Mouse (Mus musculus): ENCODE data around the gene Cer1. TPM values are rescaled to one million over a fixed set of nuclear protein-coding genes. Genes with fewer than 3 reads are reported as not detected.
A peak's percentile ranks its signal among the peaks of the same experiment; 100 is the strongest.

Gene Cer1
- polyA plus RNA-seq, 1 experiment = not detected

DNA sequence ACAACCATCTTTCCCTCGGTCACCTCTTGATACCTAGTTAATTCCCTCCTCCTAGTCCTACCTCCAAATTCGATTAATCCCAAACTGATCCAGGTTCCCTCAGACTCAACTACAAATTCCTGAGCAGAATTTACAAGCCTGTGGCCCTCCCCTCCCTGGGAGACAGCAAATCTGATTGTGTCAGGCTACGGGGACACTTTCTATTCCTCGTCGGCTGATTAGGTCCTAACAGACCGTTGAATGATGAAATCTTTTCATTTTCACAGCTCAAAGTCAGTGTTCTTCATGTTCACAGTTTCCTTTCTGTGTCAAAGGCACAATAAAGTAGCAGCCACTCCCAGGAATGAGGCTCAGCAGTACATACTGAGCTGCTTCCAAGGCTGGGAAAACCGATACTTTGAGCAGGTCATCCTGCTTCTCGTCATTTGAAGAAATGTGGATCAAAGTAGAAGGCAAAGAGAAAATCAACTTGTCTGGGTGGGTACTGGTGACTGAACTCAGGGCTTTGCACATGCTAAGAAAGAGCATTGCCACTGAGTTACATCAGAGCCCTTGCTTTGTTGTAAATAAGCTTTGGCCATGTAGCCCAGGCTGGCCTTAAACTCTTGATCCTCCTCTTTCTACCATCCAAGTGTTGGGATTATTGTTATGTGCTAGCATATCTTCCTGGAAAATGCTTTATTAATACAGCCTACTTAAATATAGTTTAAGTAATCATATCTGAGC, 19.8 kb downstream of the Cer1 start:
- no peak overlapping the region for H3K27ac ChIP-seq (ENCODE audit: insufficient read depth, low read depth, low read length)
- H3K27me3 ChIP-seq (replicated peaks; ENCODE audit: control insufficient read depth, insufficient read depth, low read length) = no peaks in the 10 kb centered on the region; the same call in 1 of the 2 replicates
- no peaks in the 10 kb centered on the region for H3K4me1 ChIP-seq (ENCODE audit: control insufficient read depth, insufficient read depth, low read length)
- 83% methylated on average over 8 of the region's 8 CpGs for WGBS
- H3K36me3 ChIP-seq (ENCODE audit: control insufficient read depth, insufficient read depth, low read length) = no peaks in the 10 kb centered on the region
- no peak overlapping the region for H3K4me3 ChIP-seq (ENCODE audit: insufficient read depth, low read depth, low read length)
- TF ChIP-seq CTCF (conservative IDR thresholded peaks at IDR 0.05; ENCODE audit: insufficient read depth, insufficient read length, low read depth, low read length) (no peak), POLR2A (IDR thresholded peaks at IDR 0.05; ENCODE audit: low read depth, low read length) (no peak)
- no peak for DNase-seq

DNA sequence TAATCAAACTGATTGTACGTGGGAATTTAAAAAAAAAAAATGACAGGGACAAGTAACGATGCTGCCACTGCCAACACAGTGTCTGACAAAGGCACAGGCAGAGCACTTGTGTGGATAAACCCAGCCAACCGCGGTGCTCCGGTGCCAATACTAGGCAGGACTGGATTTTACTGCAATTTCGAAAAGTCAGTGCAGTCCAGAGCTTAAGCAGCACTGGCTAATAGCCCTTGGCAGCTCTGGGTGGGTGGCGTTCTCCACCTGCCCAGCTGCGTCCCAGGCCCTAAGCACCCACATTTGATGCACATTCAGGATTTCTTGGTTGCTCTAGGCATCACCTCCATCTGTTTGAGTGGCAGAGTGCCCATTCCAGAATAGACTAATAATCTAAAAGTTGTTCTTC, 21.6 kb downstream of the Cer1 start:
- Histone ChIP-seq H3K4me1 (ENCODE audit: control insufficient read depth, insufficient read depth, low read length) (peaks cover 3% of the 10 kb centered on the region; the same call in 1 of the 2 replicates), H3K27me3 (replicated peaks; ENCODE audit: control insufficient read depth, insufficient read depth, low read length) (no peaks in the 10 kb centered on the region; the same call in 1 of the 2 replicates), H3K4me3 (ENCODE audit: insufficient read depth, low read depth, low read length) (no peak overlapping the region), H3K27ac (ENCODE audit: insufficient read depth, low read depth, low read length) (no peak overlapping the region), H3K36me3 (ENCODE audit: control insufficient read depth, insufficient read depth, low read length) (no peaks in the 10 kb centered on the region)
- DNase-seq = peak; percentile 16
- 65% methylated on average over 8 of the region's 8 CpGs for WGBS
- TF ChIP-seq CTCF (conservative IDR thresholded peaks at IDR 0.05; ENCODE audit: insufficient read depth, insufficient read length, low read depth, low read length) (no peak), POLR2A (IDR thresholded peaks at IDR 0.05; ENCODE audit: low read depth, low read length) (no peak)

DNA sequence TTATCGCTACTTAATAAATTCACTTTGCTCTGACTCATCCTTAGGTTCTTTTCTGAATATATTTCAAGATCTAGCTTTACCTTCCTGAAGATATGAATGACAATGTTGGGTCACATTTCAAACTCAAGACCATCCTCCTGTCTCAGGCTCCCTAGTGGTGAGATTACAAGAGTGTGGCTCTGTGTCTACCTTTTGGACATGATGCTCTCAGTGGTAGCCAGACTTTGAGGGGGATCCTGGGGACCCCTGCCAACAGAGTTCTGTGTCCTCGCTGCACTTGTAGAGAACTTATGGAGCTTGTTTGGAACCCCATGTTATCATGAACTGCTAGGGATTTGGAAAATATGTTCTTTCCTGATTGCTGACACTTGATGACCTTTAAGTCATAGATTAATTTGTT, 23.5 kb downstream of the Cer1 start:
- Histone ChIP-seq H3K4me3 (ENCODE audit: insufficient read depth, low read depth, low read length) (no peak overlapping the region), H3K27ac (ENCODE audit: insufficient read depth, low read depth, low read length) (no peak overlapping the region), H3K4me1 (ENCODE audit: control insufficient read depth, insufficient read depth, low read length) (peaks cover 3% of the 10 kb centered on the region; the same call in 1 of the 2 replicates), H3K27me3 (replicated peaks; ENCODE audit: control insufficient read depth, insufficient read depth, low read length) (no peaks in the 10 kb centered on the region; the same call in 1 of the 2 replicates), H3K36me3 (ENCODE audit: control insufficient read depth, insufficient read depth, low read length) (no peaks in the 10 kb centered on the region)
- TF ChIP-seq POLR2A (IDR thresholded peaks at IDR 0.05; ENCODE audit: low read depth, low read length) (no peak), CTCF (conservative IDR thresholded peaks at IDR 0.05; ENCODE audit: insufficient read depth, insufficient read length, low read depth, low read length) (no peak)
- DNase-seq = no peak
- 98% methylated on average over 2 of the region's 2 CpGs for WGBS

DNA sequence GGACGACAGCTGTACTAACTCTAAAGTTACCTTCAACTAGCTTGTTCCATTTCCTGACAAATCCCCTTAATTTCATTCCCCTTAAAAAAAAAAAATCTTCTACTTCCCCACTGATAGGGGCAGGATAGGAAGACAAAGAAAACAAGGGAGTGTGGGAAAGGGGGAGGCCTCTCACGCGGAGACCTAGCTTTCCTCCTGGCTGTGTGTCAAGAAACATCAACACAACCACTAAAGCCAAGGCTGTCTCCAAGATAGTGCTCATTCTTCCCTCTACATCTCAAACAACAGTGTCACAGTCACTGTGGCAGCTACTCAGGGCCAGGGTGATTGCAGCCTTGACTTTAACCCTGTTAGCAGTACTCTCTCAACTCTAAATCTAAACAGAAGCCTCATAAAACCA, 24.4 kb downstream of the Cer1 start:
- H3K4me1 ChIP-seq (ENCODE audit: control insufficient read depth, insufficient read depth, low read length) = peaks cover 3% of the 10 kb centered on the region; the same call in 1 of the 2 replicates
- DNase-seq = no peak
- no peaks in the 10 kb centered on the region; the same call in 1 of the 2 replicates for H3K27me3 ChIP-seq (replicated peaks; ENCODE audit: control insufficient read depth, insufficient read depth, low read length)
- no peaks in the 10 kb centered on the region for H3K36me3 ChIP-seq (ENCODE audit: control insufficient read depth, insufficient read depth, low read length)
- no peak overlapping the region for H3K4me3 ChIP-seq (ENCODE audit: insufficient read depth, low read depth, low read length)
- TF ChIP-seq CTCF (conservative IDR thresholded peaks at IDR 0.05; ENCODE audit: insufficient read depth, insufficient read length, low read depth, low read length) (no peak), POLR2A (IDR thresholded peaks at IDR 0.05; ENCODE audit: low read depth, low read length) (no peak)
- H3K27ac ChIP-seq (ENCODE audit: insufficient read depth, low read depth, low read length) = no peak overlapping the region
- WGBS = 61% methylated on average over 3 of the region's 3 CpGs

DNA sequence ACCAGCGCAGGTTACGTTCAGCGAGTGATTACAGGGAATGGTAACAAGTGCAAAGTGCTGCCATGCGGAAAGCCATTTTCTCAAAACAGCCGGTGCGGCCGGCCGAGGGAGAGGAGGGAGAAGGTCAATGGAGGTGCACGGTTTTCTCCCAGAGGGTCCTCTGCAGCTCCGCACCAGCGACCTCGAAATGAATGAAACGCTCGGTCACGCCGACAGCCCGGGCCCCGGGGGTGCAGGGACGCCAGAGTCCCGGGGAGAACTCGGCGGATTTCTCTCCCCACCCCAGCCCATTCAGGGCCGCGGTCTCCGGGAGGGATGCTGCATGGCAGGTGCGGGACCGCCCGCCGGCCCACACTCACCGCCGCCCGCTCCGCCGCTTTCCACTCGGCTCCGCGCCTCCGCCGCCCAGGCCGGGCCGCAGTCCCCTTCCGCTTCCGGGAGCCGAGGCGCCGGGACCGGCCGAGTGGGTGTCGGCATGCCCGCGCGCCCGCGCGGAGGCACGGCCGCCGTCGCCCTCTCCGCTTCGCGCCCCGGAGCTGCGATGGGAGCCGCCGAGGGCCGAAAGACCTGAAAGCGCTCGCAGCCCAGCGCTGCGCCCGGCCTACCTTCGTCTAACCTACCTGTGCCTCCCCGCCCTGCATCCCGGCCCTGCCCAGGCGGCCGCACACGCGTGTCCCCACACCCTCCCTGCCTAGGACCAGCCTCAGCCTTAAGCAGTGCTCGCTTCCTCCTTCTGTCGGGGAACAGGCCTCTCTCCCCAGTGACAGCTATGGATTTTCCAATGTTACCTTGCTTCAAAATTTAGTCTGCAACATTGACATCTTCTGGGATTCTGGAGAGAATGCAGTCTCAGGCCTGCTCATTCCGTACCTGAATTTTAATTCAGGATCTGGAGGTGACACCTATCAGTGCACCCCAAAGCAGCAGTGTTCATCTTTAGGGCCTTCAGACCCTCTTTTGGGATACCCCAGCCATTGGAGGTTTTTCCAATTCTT, 25.5 kb downstream of the Cer1 start, which contains the start of gene Zdhhc21:
Gene Zdhhc21 (minus strand): TSS at position 828 of the 995 bp plus-strand sequence.
- 1% methylated on average over 81 of the region's 82 CpGs for WGBS
- Histone ChIP-seq H3K36me3 (ENCODE audit: control insufficient read depth, insufficient read depth, low read length) (no peaks in the 10 kb centered on the region), H3K4me3 (ENCODE audit: insufficient read depth, low read depth, low read length) (peak within 1 kb of the TSS; percentile 70), H3K27me3 (replicated peaks; ENCODE audit: control insufficient read depth, insufficient read depth, low read length) (no peaks in the 10 kb centered on the region; the same call in 1 of the 2 replicates), H3K27ac (ENCODE audit: insufficient read depth, low read depth, low read length) (peak within 1 kb of the TSS; percentile 37), H3K4me1 (ENCODE audit: control insufficient read depth, insufficient read depth, low read length) (peaks cover 3% of the 10 kb centered on the region; the same call in 1 of the 2 replicates)
- DNase-seq = peak; percentile 88
- TF ChIP-seq POLR2A (IDR thresholded peaks at IDR 0.05; ENCODE audit: low read depth, low read length) = no peak
- TF ChIP-seq CTCF (conservative IDR thresholded peaks at IDR 0.05; ENCODE audit: insufficient read depth, insufficient read length, low read depth, low read length) = no peak

DNA sequence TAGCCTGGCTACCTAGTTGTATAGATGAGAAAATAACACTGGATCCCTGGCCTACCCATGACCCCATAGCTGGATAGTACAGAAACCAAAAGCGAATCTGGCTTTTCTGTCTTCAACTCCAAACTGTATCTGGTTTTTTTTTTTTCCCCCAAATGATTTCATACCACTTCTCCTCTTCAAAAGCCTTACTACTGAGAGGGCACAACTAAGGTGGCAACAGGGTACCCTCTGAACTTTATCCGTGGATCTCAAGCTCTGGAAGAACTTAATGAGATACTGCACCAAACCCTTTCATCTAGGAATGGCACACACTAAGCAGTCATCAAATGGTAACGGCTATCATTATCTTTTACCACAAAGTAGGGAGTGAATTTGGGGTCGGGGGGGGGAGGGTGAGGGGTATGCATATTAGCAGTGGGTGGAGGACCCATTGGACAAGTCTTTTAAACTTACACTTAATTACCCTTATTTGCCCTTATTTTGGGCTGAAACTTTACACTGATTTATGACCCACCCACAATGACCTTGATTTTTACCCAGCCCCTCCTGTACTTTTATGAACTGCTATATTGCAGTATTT, 26.4 kb downstream of the Cer1 start:
- TF ChIP-seq POLR2A (IDR thresholded peaks at IDR 0.05; ENCODE audit: low read depth, low read length) = no peak
- no peak for TF ChIP-seq CTCF (conservative IDR thresholded peaks at IDR 0.05; ENCODE audit: insufficient read depth, insufficient read length, low read depth, low read length)
- 26% methylated on average over 4 of the region's 4 CpGs for WGBS
- H3K27ac ChIP-seq (ENCODE audit: insufficient read depth, low read depth, low read length) = no peak overlapping the region

More for the DNA sequence above, 26.4 kb downstream of the Cer1 start:
- Histone ChIP-seq H3K4me3 (ENCODE audit: insufficient read depth, low read depth, low read length) (peak overlapping the region; percentile 70), H3K36me3 (ENCODE audit: control insufficient read depth, insufficient read depth, low read length) (no peaks in the 10 kb centered on the region), H3K27me3 (replicated peaks; ENCODE audit: control insufficient read depth, insufficient read depth, low read length) (no peaks in the 10 kb centered on the region), H3K4me1 (ENCODE audit: control insufficient read depth, insufficient read depth, low read length) (peaks cover 3% of the 10 kb centered on the region; the same call in 1 of the 2 replicates)
- DNase-seq = no peak
